Mouse (Mus musculus) embryonic facial prominence, embryonic 11.5 days (tissue): ENCODE results near the gene Zfp800. TPM values are rescaled to one million over a fixed set of nuclear protein-coding genes. Genes with fewer than 3 reads are reported as not detected.

Experiments
- ATAC-seq: fragments of 200-750 bp; cut with Nextera tagmentation; replicated peaks from 2 replicates; pipeline ENCODE4 v1.8.0; 2017; ENCODE audit warnings: low read depth; ENCODE audit not compliant: insufficient number of reproducible peaks, low FRiP score, low TSS enrichment
- DNase-seq: peaks from one replicate; pipeline ENCODE4 v3.0.0-alpha.2; 2015; ENCODE audit warnings: low spot score
- H3K27ac ChIP-seq: fragments of 300-500 bp; sonication (generic); replicated peaks from 2 replicates; pipeline ENCODE4 v1.5.1; 2014; ENCODE audit warnings: mild to moderate bottlenecking, low read depth, low read length, control low read depth
- H3K27me3 ChIP-seq: fragments of 300-500 bp; sonication (generic); 2 replicates; pipeline ENCODE4 v1.6.1; 2014; ENCODE audit warnings: mild to moderate bottlenecking, low read length, moderate library complexity, mixed read lengths; ENCODE audit not compliant: control insufficient read depth, insufficient read depth
- H3K36me3 ChIP-seq: fragments of 300-500 bp; sonication (generic); replicated peaks from 2 replicates; pipeline ENCODE4 v1.6.1; 2014; ENCODE audit warnings: low read depth, mild to moderate bottlenecking, low read length, moderate library complexity, mixed read lengths; ENCODE audit not compliant: control insufficient read depth, insufficient read depth
- H3K4me1 ChIP-seq: fragments of 300-500 bp; sonication (generic); 2 replicates; pipeline ENCODE4 v1.6.1; 2014; ENCODE audit warnings: low read length, mixed read lengths; ENCODE audit not compliant: control insufficient read depth, insufficient read depth
- H3K4me2 ChIP-seq: fragments of 300-500 bp; sonication (generic); 2 replicates; pipeline ENCODE4 v1.6.1; 2014; ENCODE audit warnings: low read depth, mild to moderate bottlenecking, control low read depth, low read length, moderate library complexity
- H3K4me3 ChIP-seq: fragments of 300-500 bp; sonication (generic); 2 replicates; pipeline ENCODE4 v1.5.1; 2014; ENCODE audit warnings: low read depth, low read length, control low read depth
- H3K9ac ChIP-seq: fragments of 300-500 bp; sonication (generic); replicated peaks from 2 replicates; pipeline ENCODE4 v1.6.1; 2014; ENCODE audit warnings: mild to moderate bottlenecking, control low read depth, low read length
- H3K9me3 ChIP-seq: fragments of 300-500 bp; sonication (generic); replicated peaks from 2 replicates; pipeline ENCODE4 v1.6.1; 2016; ENCODE audit warnings: mild to moderate bottlenecking, low read length, inconsistent platforms, mixed read lengths; ENCODE audit not compliant: control insufficient read depth
- WGBS: fragments of 180-500 bp; shearing (Covaris S2); extraction: QIAGEN DNeasy Blood & Tissue Kit; methylation state at CpG from one replicate; pipeline ENCODE4 v1.1.7; 2014; 5-methylcytosine and 5-hydroxymethylcytosine counted together
- polyA plus RNA-seq: library from polyadenylated mRNA; unstranded; fragments of >200 nt; fragmentation: Nextera tagmentation; extraction: Ambion mirVana; gene quantifications from 2 replicates; pipeline ENCODE4 v1.2.1, GENCODE M21; 2014

The Zfp800 gene
- polyA plus RNA-seq, 1 experiment from 2014 or later = 20.2 TPM

DNA sequence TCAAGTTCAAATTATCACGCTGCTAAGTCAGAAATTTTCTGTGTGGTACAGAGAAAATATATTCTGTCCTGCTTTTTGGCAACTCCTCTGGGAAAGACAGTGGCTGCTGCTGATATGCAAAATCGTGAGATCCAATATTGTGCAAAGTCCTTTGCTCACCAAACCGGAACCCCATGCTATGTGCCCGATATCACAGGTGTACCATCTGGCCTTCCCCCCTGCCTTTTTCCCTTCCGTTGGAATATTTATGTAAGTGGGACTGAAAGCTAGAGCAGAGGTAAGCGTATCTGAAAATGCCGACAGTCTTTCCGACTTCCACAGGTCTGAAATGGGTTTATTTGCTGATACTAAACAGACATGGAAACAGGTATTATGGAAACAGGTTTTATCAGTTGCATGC, 179.4 kb downstream of the Zfp800 start:
- H3K27me3 ChIP-seq = no peaks in the 10 kb centered on the region
- no peak overlapping the region for H3K9ac ChIP-seq
- ATAC-seq (no peak), DNase-seq (no peak)
- H3K36me3 ChIP-seq = no peaks in the 10 kb centered on the region
- H3K27ac ChIP-seq = no peak overlapping the region
- no peak overlapping the region for H3K4me2 ChIP-seq
- H3K4me1 ChIP-seq = no peaks in the 10 kb centered on the region
- no peaks in the 10 kb centered on the region for H3K9me3 ChIP-seq
- WGBS = 90% methylated on average over 8 of the region's 8 CpGs
- H3K4me3 ChIP-seq = no peak overlapping the region

GRCm38 (mm10) chr6:28215268-28215954, 182.4 kb downstream of the Zfp800 start:
- WGBS = under 1% methylated on average over 78 of the region's 87 CpGs
- no peaks in the 10 kb centered on the region for H3K4me1 ChIP-seq
- H3K9ac ChIP-seq = peak overlapping the region; percentile 76
- no peak overlapping the region for H3K27ac ChIP-seq
- H3K36me3 ChIP-seq = no peaks in the 10 kb centered on the region
- peak overlapping the region; percentile 64 for H3K4me2 ChIP-seq
- DNase-seq (peak; percentile 83), ATAC-seq (peak; percentile 88)
- H3K9me3 ChIP-seq = no peaks in the 10 kb centered on the region
- no peaks in the 10 kb centered on the region for H3K27me3 ChIP-seq
- peak overlapping the region; percentile 55 for H3K4me3 ChIP-seq

- H3K27ac ChIP-seq = no peak overlapping the region
- peak; percentile 24; the same call in 1 of the 2 replicates for ATAC-seq
These were observed 183.0 kb downstream of the Zfp800 start for GRCm38 (mm10) chr6:28214658-28215267.

DNA sequence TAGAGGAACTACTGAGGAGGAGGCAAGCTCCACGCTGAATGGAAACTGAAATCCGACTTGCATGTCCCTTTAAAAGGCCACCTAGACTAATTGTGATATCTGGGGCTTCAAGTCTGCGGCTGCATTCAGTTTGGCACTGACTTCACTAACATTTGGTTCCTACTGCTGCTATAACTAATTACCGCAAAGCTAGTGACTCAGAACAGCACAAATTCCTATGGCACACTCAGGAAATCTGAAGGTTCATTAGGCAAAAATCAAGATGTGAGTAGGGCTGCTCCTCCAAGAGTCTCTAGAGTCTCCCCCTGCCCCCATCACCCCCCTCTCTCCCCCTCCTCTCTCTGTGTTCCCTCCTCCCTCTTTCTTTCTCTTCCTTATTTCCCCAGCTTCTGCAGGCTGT, 194.4 kb downstream of the Zfp800 start:
- Histone ChIP-seq H3K9ac (no peak overlapping the region), H3K27ac (no peak overlapping the region), H3K9me3 (no peaks in the 10 kb centered on the region), H3K4me2 (no peak overlapping the region), H3K4me1 (no peaks in the 10 kb centered on the region), H3K27me3 (no peaks in the 10 kb centered on the region), H3K36me3 (no peaks in the 10 kb centered on the region), H3K4me3 (no peak overlapping the region)
- ATAC-seq (no peak), DNase-seq (no peak)
- 49% methylated on average over 4 of the region's 4 CpGs for WGBS

More at GRCm38 (mm10) chr6:28214658-28215267, 183.0 kb downstream of the Zfp800 start:
- Histone ChIP-seq H3K4me2 (peak overlapping the region; percentile 64), H3K9ac (peak overlapping the region; percentile 76), H3K27me3 (no peaks in the 10 kb centered on the region), H3K36me3 (no peaks in the 10 kb centered on the region), H3K4me1 (no peaks in the 10 kb centered on the region), H3K9me3 (no peaks in the 10 kb centered on the region), H3K4me3 (peak overlapping the region; percentile 55)
- peak; percentile 29 for DNase-seq
- WGBS = 27% methylated on average over 13 of the region's 13 CpGs

DNA sequence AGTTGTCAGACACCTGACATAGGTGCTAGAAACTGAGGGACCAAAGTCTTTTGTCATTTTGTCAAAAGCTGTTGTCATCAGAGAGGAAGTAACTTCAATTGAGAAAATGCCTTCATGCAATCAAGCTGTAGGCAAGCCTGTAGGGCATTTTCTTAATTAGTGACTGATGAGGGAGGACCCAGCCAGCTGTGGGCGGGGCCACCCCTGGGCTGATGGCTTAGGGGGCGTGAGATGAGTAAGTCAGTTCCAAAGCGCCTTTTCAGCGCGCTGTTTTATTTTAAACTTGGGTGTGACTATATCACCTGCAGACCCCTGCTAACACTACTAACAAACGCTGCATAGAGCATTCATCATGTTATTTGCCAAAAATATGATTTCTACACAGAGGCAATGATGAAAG, 195.0 kb downstream of the Zfp800 start:
- Histone ChIP-seq H3K27ac (no peak overlapping the region), H3K4me1 (no peaks in the 10 kb centered on the region), H3K4me3 (no peak overlapping the region), H3K4me2 (no peak overlapping the region), H3K36me3 (no peaks in the 10 kb centered on the region), H3K9ac (no peak overlapping the region), H3K27me3 (no peaks in the 10 kb centered on the region), H3K9me3 (no peaks in the 10 kb centered on the region)
- DNase-seq (no peak), ATAC-seq (no peak)
- WGBS = 58% methylated on average over 6 of the region's 6 CpGs

DNA sequence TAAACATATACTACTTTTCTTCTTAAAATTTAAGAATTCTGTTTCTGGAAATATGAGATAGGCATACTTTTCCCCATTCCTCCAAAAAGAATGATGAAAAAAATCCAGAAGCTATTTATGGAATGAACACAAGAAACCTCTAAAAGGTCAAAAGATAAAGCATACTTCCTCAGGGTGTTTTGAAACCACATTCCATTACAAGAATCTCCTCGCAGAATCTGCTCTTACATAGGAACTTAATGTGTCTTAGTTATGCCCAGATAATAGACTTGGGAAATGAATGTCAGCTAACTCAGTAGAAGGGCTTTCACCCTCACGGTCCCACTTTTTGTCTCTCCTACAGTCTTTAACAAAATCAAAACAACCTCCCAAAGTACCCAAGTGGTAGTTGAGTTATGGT, 203.9 kb downstream of the Zfp800 start:
- no peaks in the 10 kb centered on the region for H3K27me3 ChIP-seq
- no peak overlapping the region for H3K4me2 ChIP-seq
- H3K9me3 ChIP-seq = no peaks in the 10 kb centered on the region
- no peak overlapping the region for H3K27ac ChIP-seq
- ATAC-seq (no peak), DNase-seq (no peak)
- 37% methylated on average over 2 of the region's 2 CpGs for WGBS
- H3K36me3 ChIP-seq = no peaks in the 10 kb centered on the region
- no peaks in the 10 kb centered on the region for H3K4me1 ChIP-seq
- no peak overlapping the region for H3K4me3 ChIP-seq
- H3K9ac ChIP-seq = no peak overlapping the region

GRCm38 (mm10) chr6:28191935-28192334, 205.9 kb downstream of the Zfp800 start:
- Histone ChIP-seq H3K9me3 (no peaks in the 10 kb centered on the region), H3K9ac (no peak overlapping the region)
- DNase-seq = no peak

More at GRCm38 (mm10) chr6:28191935-28192334, 205.9 kb downstream of the Zfp800 start:
- Histone ChIP-seq H3K4me1 (no peaks in the 10 kb centered on the region), H3K27ac (no peak overlapping the region), H3K4me3 (no peak overlapping the region), H3K36me3 (no peaks in the 10 kb centered on the region), H3K4me2 (no peak overlapping the region), H3K27me3 (no peaks in the 10 kb centered on the region)
- no peak for ATAC-seq
- 94% methylated on average over 2 of the region's 2 CpGs for WGBS
